Mouse (Mus musculus) cerebellum, adult 11 months (tissue): ENCODE measurements around the gene Zcchc9.
"Not testable (repeated sequence)": the region's sequence is repeated elsewhere in the genome, so short reads cannot be mapped to it uniquely, and the experiment has no call there.

ENCODE experiments used
- DNase-seq: peaks from one replicate; pipeline ENCODE4 v3.0.0; 2022

Zcchc9 gene

GRCm38 (mm10) chr13:91807155-91807839, at the start of gene Zcchc9:
Gene Zcchc9, minus strand, starts transcription at chr13:91807705.
- DNase-seq: peak; percentile 88

- no peak for DNase-seq
Observed at GRCm38 (mm10) chr13:91854412-91854811, 46.9 kb upstream of the Zcchc9 start.

- no peak for DNase-seq
Observed at GRCm38 (mm10) chr13:91827876-91828275, 20.4 kb upstream of the Zcchc9 start.

- no peak for DNase-seq
Observed at GRCm38 (mm10) chr13:91826066-91826465, 18.6 kb upstream of the Zcchc9 start.

GRCm38 (mm10) chr13:91824845-91825550, 17.5 kb upstream of the Zcchc9 start:
- DNase-seq: no peak

- no peak for DNase-seq
Observed at GRCm38 (mm10) chr13:91823735-91824134, 16.2 kb upstream of the Zcchc9 start.

GRCm38 (mm10) chr13:91814670-91815069, 7.2 kb upstream of the Zcchc9 start:
- DNase-seq: no peak

- DNase-seq: no peak
Observed at GRCm38 (mm10) chr13:91809476-91809875, 2.0 kb upstream of the Zcchc9 start.

GRCm38 (mm10) chr13:91807874-91808575, 520 bp upstream of the Zcchc9 start:
- peak; percentile 9 for DNase-seq

GRCm38 (mm10) chr13:91801726-91802125, 5.8 kb downstream of the Zcchc9 start:
- DNase-seq: no peak

- no peak for DNase-seq
Observed at GRCm38 (mm10) chr13:91797442-91797841, 10.1 kb downstream of the Zcchc9 start.

- no peak for DNase-seq
Observed at GRCm38 (mm10) chr13:91796916-91797315, 10.6 kb downstream of the Zcchc9 start.

- no peak for DNase-seq
Observed at GRCm38 (mm10) chr13:91796003-91796402, 11.5 kb downstream of the Zcchc9 start.

- DNase-seq: no peak
Observed at GRCm38 (mm10) chr13:91795593-91795992, 11.9 kb downstream of the Zcchc9 start.

- no peak for DNase-seq
Observed at GRCm38 (mm10) chr13:91794926-91795436, 12.5 kb downstream of the Zcchc9 start.

GRCm38 (mm10) chr13:91792035-91792434, 15.5 kb downstream of the Zcchc9 start:
- no peak for DNase-seq

GRCm38 (mm10) chr13:91779892-91780291, 27.6 kb downstream of the Zcchc9 start:
- no peak for DNase-seq

GRCm38 (mm10) chr13:91778092-91778491, 29.4 kb downstream of the Zcchc9 start:
- no peak for DNase-seq

GRCm38 (mm10) chr13:91768683-91769651, 38.5 kb downstream of the Zcchc9 start:
- no peak for DNase-seq

GRCm38 (mm10) chr13:91765627-91766026, 41.9 kb downstream of the Zcchc9 start:
- DNase-seq: no peak

- DNase-seq: not testable (repeated sequence)
Observed at GRCm38 (mm10) chr13:91763654-91764053, 43.9 kb downstream of the Zcchc9 start.
